Mouse (Mus musculus) megakaryocyte, embryonic 14.5 days (primary cell): ENCODE results near the gene Fmo5.

Source experiments
- FLI1 ChIP-seq: IDR thresholded peaks from 2 replicates; pipeline ENCODE4 v1.6.1; 2012; ENCODE audit warnings: low read length, inconsistent platforms, mixed read lengths
- GATA1 ChIP-seq: IDR thresholded peaks from 3 replicates; pipeline ENCODE4 v1.6.1; 2012; ENCODE audit warnings: mixed read lengths, low read length, inconsistent platforms, borderline replicate concordance

GRCm38 (mm10) chr3:97590699-97591098 lies 37.9 kb upstream of the Fmo5 start:
- TF ChIP-seq GATA1 = no peak
- no peak for TF ChIP-seq FLI1
